Mouse (Mus musculus): ENCODE measurements around the gene Chst11.

DNA sequence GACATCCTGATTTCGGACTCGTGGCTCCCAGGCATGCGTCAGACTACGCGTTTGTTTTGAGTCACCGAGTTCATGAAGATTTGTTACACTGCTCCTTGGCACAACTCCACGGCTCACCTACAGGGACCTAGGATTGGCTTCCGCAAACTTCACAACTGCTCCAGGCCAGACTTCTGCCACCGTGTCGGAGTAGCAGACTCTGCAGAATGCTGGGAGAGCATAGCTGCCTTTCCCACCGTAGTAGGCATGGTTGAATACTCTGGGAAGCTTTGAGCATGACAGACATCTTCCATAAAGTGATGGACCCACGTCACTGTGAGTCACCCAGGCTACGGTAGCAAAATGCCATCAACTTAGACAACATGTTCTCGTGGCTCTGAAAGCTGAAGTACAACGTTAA is 9.5 kb upstream of the Chst11 start:
- TF ChIP-seq CTCF (IDR thresholded peaks at IDR 0.05; ENCODE audit: low read depth, low read length), result no peak
- no peak for TF ChIP-seq EP300 (IDR thresholded peaks at IDR 0.05; ENCODE audit: insufficient read depth, low read depth, low read length)
- TF ChIP-seq POLR2A (IDR thresholded peaks at IDR 0.05; ENCODE audit: insufficient read depth, low read length), result no peak

Measured in ES-Bruce4 (cell line).